Mouse (Mus musculus) bone marrow macrophage, adult 2 months (primary cell): ENCODE data around the gene Fndc3b.

Experiments
- CTCF ChIP-seq: IDR thresholded peaks from 2 replicates; pipeline ENCODE4 v1.5.1; 2012; ENCODE audit warnings: low read depth, mild to moderate bottlenecking, low read length, moderate library complexity
- POLR2A ChIP-seq: IDR thresholded peaks from 2 replicates; pipeline ENCODE4 v1.6.1; 2012; ENCODE audit warnings: mild to moderate bottlenecking, low read depth, low read length, borderline replicate concordance

DNA sequence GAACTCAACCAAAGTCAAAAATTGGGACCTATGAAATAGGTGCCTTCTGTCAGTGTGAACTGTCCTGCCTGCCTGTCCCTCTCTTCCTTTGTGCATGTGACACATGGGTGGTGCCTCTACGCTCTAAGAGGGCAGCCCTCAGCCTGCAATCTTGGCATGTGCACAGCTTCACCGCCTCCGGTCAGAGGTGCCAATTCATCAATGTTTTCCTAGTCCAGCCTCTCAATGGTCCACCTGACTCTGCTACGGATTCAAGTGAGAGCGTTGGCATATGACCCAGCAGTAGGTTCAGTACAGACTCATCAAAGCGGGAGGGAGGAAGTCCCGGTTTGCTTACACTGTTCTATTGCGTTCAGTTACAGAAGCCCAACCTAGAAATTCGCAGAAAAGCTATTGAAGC is 192.2 kb downstream of the Fndc3b start:
- TF ChIP-seq POLR2A (no peak), CTCF (no peak)
